Mouse (Mus musculus) cerebellum, postnatal 36 days (tissue): ENCODE data around the gene Barx1.

Experiments used
- DNase-seq, 2 experiments: peaks; one replicate each; pipeline ENCODE4 v3.0.0; 2021 to 2022; ENCODE audit warnings: mixed read lengths in 2 of 2

Gene Barx1

DNA sequence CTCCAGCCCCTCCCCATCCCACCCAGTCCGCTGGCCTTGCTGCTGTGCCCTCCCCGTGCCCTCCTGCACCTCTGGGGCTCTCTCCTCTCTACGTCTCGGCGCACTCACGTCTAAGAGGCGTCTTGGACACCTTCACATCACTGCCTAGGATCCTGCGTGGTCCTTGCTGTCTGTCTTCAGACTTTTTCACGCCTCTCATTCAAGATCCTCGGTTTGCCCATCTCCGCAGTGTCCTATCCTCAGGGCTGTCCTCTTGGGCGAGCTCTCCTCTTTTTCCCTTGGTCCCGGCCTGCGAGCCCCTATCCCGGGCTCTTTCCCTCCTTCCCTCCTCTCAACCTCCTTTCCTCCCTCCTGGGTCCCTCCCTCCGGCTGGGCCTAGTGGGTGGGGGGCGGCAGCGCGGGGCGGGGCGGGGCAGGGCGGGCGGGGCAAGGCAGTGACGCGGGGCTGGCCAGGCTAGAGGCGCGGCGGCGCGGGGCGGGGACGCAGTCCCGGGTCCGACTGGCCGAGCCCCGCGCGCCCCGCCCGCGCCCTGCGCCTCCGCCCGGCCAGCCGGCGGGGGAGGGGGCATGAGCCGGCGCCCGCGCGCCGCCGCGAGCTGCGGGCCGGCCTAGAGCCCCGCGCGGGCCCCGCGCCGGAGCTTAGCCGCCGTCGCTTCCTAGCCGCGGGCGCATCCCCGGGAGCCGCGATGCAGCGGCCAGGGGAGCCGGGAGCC, at the start of gene Barx1:
TSS of gene Barx1 (plus strand) at position 568 of the 713 bp plus-strand sequence.
- no peak for DNase-seq

- peak; percentile 9 to 21 for DNase-seq
Measured at GRCm38 (mm10) chr13:48614525-48614924, 48.3 kb upstream of the Barx1 start.

GRCm38 (mm10) chr13:48617774-48618173, 45.0 kb upstream of the Barx1 start:
- no peak for DNase-seq

DNA sequence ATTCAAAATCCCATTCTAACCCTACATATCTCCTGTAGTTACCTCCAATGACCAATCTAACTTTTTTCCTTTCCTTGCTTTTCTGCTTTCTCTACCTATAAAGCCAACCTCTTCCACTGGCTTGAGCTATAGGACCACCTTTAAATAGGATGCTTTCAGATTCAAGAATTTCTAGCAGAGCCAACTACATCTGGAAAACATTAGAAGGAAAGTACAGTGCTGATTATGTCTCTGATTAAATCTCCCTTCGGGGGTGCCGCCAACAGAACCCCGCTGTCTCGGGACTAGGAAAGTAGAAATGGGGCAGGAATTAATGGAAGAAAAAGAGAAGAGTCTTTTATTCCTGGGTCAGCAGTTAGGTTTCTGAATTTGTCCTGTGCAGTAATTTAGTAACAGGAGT, 43.9 kb upstream of the Barx1 start:
- no peak for DNase-seq

GRCm38 (mm10) chr13:48624968-48625398, 37.8 kb upstream of the Barx1 start:
- DNase-seq, result peak in 1 of 2 experiments; percentile 3

GRCm38 (mm10) chr13:48625433-48626184, 37.2 kb upstream of the Barx1 start, which contains the start of gene Ptpdc1:
Gene Ptpdc1, minus strand, starts transcription at chr13:48625664.
- DNase-seq, result peak; percentile 97

- no peak for DNase-seq
Measured at GRCm38 (mm10) chr13:48631691-48632090, 31.1 kb upstream of the Barx1 start.

- DNase-seq, result no peak
Measured at GRCm38 (mm10) chr13:48637706-48638105, 25.1 kb upstream of the Barx1 start.

GRCm38 (mm10) chr13:48639570-48639969, 23.2 kb upstream of the Barx1 start:
- peak; percentile 55 to 60 for DNase-seq

DNA sequence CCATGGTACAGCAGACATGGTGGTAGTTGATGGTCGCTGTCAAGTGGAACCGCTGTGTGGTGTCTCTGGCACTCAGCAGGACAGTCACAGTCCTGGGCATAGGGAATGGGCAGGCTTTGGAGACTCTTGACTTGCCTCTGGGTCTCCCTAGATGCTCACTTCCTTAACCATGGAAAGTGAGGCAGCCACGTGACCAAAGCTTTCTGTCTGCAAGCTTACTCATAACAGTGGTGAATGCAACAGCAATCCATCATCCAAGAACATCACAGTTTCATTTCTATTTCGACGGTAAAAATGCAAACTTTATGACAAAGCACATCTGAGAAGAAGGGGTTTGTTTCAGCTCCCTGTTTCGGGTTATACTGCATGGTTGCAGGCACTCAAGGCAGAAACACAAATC, 19.7 kb upstream of the Barx1 start:
- DNase-seq, result no peak

GRCm38 (mm10) chr13:48643991-48644390, 18.8 kb upstream of the Barx1 start:
- DNase-seq, result no peak

- no peak for DNase-seq
Measured at GRCm38 (mm10) chr13:48646696-48647095, 16.1 kb upstream of the Barx1 start.

DNA sequence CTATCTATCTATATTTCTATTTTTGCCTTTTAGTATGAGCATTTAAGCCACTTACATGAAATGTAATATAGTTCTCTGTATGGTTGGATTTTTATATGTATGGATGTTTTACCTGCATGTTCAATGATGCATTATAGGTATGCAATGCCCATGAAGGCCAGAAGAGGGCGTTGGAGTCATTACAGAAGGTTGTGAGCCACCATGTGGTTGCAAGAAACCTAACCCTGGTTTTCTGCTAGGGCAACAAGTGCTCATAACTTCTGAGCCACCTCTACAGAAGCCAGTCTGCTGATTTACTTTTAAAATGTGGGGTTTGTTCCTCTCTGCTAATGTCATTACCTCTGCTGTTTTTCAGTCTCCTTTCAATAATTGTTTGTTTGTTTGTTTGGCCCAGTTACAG, 12.2 kb upstream of the Barx1 start:
- no peak for DNase-seq

- DNase-seq, result no peak
Measured at GRCm38 (mm10) chr13:48651132-48652065, 11.4 kb upstream of the Barx1 start.

GRCm38 (mm10) chr13:48653788-48654770, 8.7 kb upstream of the Barx1 start:
- peak; percentile 83 to 89 for DNase-seq

DNA sequence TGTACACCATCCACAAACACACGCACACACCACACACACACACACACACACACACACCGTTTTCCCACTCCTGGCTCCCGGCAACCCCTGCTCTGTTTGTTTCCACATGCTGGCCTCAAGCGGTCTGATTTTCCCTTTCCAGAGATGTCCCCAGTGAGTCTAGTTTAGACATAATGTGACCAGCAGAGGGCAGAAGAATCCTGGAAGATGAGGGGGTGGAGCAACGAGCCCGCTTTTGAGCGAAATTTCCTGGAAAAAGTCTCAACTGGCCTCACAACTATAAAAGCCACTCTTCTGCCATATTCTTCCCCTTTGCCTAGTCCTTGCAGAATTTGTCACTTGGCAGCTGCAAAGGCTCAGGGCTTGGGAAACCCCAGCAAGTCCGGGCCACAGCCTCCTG, 7.2 kb upstream of the Barx1 start:
- peak; percentile 42 to 58 for DNase-seq

- no peak for DNase-seq
Measured at GRCm38 (mm10) chr13:48657791-48658190, 5.0 kb upstream of the Barx1 start.

DNA sequence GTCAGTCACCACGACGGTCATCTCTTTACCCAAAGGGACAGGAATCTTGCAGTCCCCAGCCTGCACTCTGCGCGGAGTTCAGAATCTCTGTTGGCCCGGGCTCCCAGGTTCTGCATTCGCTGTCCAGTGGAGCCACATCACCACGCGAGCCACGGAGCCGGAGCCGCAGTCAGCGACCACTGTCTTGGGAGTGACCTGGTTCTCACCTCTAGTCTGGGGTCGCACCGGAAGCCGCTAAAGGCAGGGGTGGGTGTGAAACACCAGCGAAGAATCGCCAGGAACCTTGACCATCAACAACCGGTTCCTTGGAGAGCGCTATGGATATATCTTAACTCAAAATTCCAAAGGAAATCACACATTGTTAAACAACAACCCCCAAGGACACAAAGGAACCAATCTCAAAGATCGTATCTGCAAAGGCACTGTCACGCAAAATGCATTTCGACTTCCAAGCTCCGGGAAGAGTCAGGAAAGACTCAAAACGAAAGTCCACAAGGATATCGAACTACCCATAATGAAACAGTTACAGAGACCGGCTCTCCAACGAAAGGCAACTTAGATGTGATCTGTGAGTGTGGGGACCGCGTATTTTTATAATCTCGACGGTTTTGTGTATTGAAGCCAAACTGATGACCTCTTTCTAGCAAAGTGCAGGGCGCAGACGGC, 4.1 kb upstream of the Barx1 start:
- DNase-seq, result peak in 1 of 2 experiments; percentile 38

DNA sequence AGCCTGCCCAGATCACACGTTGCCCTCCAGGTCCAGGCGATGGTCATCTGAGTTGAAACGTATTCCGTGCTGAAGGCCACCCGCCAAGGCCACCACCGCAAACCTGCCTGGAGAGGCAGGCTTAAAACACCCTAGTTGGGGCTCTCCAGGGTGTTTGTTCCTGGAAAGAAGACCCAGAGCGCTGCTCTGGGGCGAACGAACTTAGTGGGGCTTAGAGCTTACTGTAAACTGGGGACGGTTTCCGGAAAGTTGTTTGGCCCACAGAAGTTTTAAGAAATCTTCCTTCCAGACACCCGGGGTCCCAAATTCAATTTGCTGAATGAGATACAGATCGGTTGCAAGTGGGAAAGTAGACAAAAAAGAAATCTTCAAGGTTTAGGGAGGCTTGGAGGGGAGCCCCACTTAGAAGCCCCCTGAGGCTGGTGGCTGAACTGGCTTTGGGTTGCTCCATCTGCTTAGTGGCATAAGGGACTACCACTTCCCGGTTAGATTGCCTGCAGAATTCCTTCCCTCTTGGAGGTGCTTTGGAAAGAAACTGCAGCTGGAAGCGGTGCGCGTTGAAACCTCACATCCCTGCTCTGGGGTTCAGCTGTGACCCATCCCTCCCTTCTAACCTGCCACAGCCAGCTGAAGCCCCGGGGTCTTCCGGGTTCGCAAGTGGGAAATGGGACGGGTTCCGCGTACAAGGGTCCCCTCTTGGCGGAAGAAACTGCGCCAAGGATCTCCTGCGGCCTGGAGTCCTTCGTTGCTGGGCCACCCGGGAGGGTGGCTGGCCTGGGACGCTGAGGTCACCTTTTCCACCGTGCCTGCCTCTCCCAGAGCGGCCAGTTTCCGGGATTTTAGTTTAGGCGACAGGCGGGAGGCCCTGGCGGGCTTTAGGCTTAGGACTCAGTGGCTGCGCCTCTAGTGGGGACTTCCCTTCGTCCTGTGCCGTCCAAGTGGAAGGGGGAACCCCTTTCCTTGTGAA, 3.3 kb upstream of the Barx1 start:
- DNase-seq, result no peak

GRCm38 (mm10) chr13:48660221-48660734, 2.5 kb upstream of the Barx1 start:
- no peak for DNase-seq
